ENCODE assay signal across 8 mouse cellular contexts in the genomic region with DNA sequence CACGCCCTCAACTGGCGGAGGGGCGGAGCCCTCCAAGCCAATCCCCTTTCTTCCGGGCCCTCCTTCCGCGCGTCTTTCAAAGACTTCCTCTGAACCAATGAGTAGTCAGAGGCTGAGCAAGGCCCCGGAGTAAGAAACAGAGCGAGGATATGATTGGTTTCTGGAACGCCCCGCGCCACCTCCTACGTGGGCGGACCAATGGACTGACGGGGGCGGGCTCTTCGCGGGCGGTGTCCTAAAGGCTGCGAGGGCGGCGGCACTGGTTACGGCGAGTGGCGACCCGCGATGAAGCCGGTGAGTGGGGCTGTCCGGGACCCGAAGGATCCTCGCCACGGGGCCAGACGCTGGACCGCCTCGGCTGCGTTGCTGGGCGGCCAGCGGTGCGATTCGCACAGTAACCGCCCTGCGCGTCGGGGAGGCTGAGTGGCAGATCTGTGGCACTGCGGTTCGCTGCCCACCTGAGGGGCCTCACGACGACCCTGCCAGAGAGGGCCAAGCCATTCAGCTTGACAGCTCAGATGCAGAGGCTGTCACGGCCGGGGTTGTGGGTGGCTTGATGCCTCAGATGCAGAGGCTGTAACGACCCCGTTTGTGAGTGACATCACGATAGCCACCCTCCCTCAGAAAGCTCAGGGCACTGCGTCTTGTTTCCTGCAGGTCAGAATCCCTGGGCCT. TPM values are rescaled to one million over a fixed set of nuclear protein-coding genes. Genes with fewer than 3 reads are reported as not detected.
DNase-seq lines count a peak whose midpoint lies in the region; ATAC-seq and TF ChIP-seq lines count a peak whose summit lies in the region.

Cdkn3 (plus strand) TSS at position 187 of the 675 bp plus-strand sequence.

- H3K27me3 ChIP-seq in kidney, embryonic 14.5 days (ENCODE audit: control insufficient read depth, insufficient read depth, low read length), result no peaks in the 10 kb centered on the region
- no peaks in the 10 kb centered on the region for H3K27me3 ChIP-seq in limb, embryonic 15.5 days

- peak; percentile 96 for DNase-seq in A20 (ENCODE audit: low read depth, low spot score)
- peak; percentile 95 to 96 for DNase-seq in heart, adult 9 months (ENCODE audit: low spot score in 2 of 2)
- DNase-seq in monocyte, adult 2 months (ENCODE audit: low read depth in 1 of 2, low spot score in 2 of 2), result peak; percentile 92
- peak; percentile 94 to 96 for DNase-seq in spleen, postnatal 36 days (ENCODE audit: low spot score in 2 of 2)

- H3K4me2 ChIP-seq in kidney, embryonic 14.5 days (replicated peaks; ENCODE audit: low read depth, low read length), result peak within 1 kb of the TSS; percentile 92
- peak within 1 kb of the TSS; percentile 89 for H3K4me2 ChIP-seq in limb, embryonic 15.5 days

- WGBS in kidney, embryonic 14.5 days, result under 1% methylated on average over 49 of the region's 54 CpGs
- WGBS in limb, embryonic 15.5 days, result under 1% methylated on average over 54 of the region's 54 CpGs

- no peak within 1 kb of the TSS for H3K27ac ChIP-seq in bone marrow macrophage, adult 2 months (ENCODE audit: insufficient read depth, low read depth, low read length)
- no peak within 1 kb of the TSS for H3K27ac ChIP-seq in embryonic fibroblast, embryonic 13.5 days (ENCODE audit: insufficient read depth, low read length)
- H3K27ac ChIP-seq in kidney, embryonic 14.5 days (ENCODE audit: low read depth, low read length), result no peak within 1 kb of the TSS
- H3K27ac ChIP-seq in limb, embryonic 15.5 days, result peak within 1 kb of the TSS; percentile 9; the same call in 1 of the 2 replicates

- H3K4me1 ChIP-seq in bone marrow macrophage, adult 2 months (ENCODE audit: control insufficient read depth, insufficient read depth, low read length), result peaks cover 6% of the 10 kb centered on the region
- H3K4me1 ChIP-seq in embryonic fibroblast, embryonic 13.5 days (ENCODE audit: control insufficient read depth, insufficient read depth, low read length), result peaks cover 2% of the 10 kb centered on the region; the same call in 1 of the 2 replicates
- peaks cover 5% of the 10 kb centered on the region; the same call in 1 of the 2 replicates for H3K4me1 ChIP-seq in kidney, embryonic 14.5 days (ENCODE audit: control insufficient read depth, insufficient read depth, low read length)
- H3K4me1 ChIP-seq in limb, embryonic 15.5 days, result peaks cover 6% of the 10 kb centered on the region; the same call in 1 of the 2 replicates

- peak within 1 kb of the TSS; percentile 75 for H3K9ac ChIP-seq in kidney, embryonic 14.5 days (ENCODE audit: low read depth, low read length)
- H3K9ac ChIP-seq in limb, embryonic 15.5 days, result peak within 1 kb of the TSS; percentile 82

- no peaks in the 10 kb centered on the region for H3K9me3 ChIP-seq in kidney, embryonic 14.5 days (ENCODE audit: control insufficient read depth, low read length)
- H3K9me3 ChIP-seq in limb, embryonic 15.5 days, result no peaks in the 10 kb centered on the region

- H3K4me3 ChIP-seq in bone marrow macrophage, adult 2 months (ENCODE audit: insufficient read depth, low read length), result peak within 1 kb of the TSS; percentile 78
- H3K4me3 ChIP-seq in embryonic fibroblast, embryonic 13.5 days (ENCODE audit: insufficient read depth, low read length), result peak within 1 kb of the TSS; percentile 63
- H3K4me3 ChIP-seq in kidney, embryonic 14.5 days (ENCODE audit: low read length), result peak within 1 kb of the TSS; percentile 78
- H3K4me3 ChIP-seq in limb, embryonic 15.5 days, result peak within 1 kb of the TSS; percentile 77

- ATAC-seq in kidney, embryonic 14.5 days (ENCODE audit: low FRiP score, low TSS enrichment), result peak; percentile 99
- peak; percentile 99 for ATAC-seq in limb, embryonic 15.5 days (ENCODE audit: insufficient number of reproducible peaks, low FRiP score, low TSS enrichment, low read depth)

- TF ChIP-seq CTCF in bone marrow macrophage, adult 2 months (IDR thresholded peaks at IDR 0.05; ENCODE audit: low read depth, low read length), result no peak
- no peak for TF ChIP-seq CTCF in embryonic fibroblast, embryonic 13.5 days (IDR thresholded peaks at IDR 0.05; ENCODE audit: borderline replicate concordance, insufficient read depth, low read length)

- H3K36me3 ChIP-seq in kidney, embryonic 14.5 days (ENCODE audit: control insufficient read depth, insufficient read depth, low read length), result peaks cover 10% of the 10 kb centered on the region; the same call in 1 of the 2 replicates
- H3K36me3 ChIP-seq in limb, embryonic 15.5 days, result peaks cover 14% of the 10 kb centered on the region

- no peak for TF ChIP-seq POLR2A in bone marrow macrophage, adult 2 months (IDR thresholded peaks at IDR 0.05; ENCODE audit: borderline replicate concordance, low read depth, low read length)
- peak; percentile 54 for TF ChIP-seq POLR2A in embryonic fibroblast, embryonic 13.5 days (IDR thresholded peaks at IDR 0.05; ENCODE audit: low read depth, low read length)

RNA-seq across cellular contexts. Expression of gene Cdkn3, which starts in this region (rescaled TPM):
- polyA plus RNA-seq in bone marrow macrophage, adult 2 months (2012; ENCODE audit: insufficient read depth, insufficient read length, missing spikeins), result 25.0 and 26.6 TPM in 2 replicates
- polyA plus RNA-seq in embryonic fibroblast, embryonic 13.5 days (2011; ENCODE audit: insufficient read length, low read depth, missing spikeins), result 16.5 and 27.5 TPM in 2 replicates
- 48.1 and 63.2 TPM in 2 replicates for polyA plus RNA-seq in kidney, embryonic 14.5 days (2014; fragmentation: Nextera tagmentation; extraction: Ambion mirVana)
- 43.6 and 44.6 TPM in 2 replicates for polyA plus RNA-seq in limb, embryonic 15.5 days (2015; fragmentation: Nextera tagmentation; extraction: Ambion mirVana)
